Mouse (Mus musculus) thymus, adult 2 months (tissue): ENCODE measurements at regions not wholly inside any gene's neighbourhood (a gene's known extent, or its start where the extent isn't known, plus 50 kb on each side); places are given as distances from the start of the nearest gene placed in this dataset.

Experiments
- DNase-seq: peaks from one replicate; pipeline ENCODE4 v3.0.0; 2021
- H3K27ac ChIP-seq: fragments of 200-500 bp; 2 replicates; pipeline ENCODE4 v1.5.1; 2012; ENCODE audit warnings: low read length, control low read depth; ENCODE audit not compliant: control insufficient read depth, insufficient read depth
- H3K27me3 ChIP-seq: fragments of 200-500 bp; 2 replicates; pipeline ENCODE4 v1.6.1; 2012; ENCODE audit warnings: mild to moderate bottlenecking, low read length, moderate library complexity, mixed read lengths; ENCODE audit not compliant: control insufficient read depth, insufficient read depth
- H3K36me3 ChIP-seq: fragments of 200-500 bp; 2 replicates; pipeline ENCODE4 v1.6.1; 2012; ENCODE audit warnings: mild to moderate bottlenecking, low read length, moderate library complexity; ENCODE audit not compliant: control insufficient read depth, insufficient read depth
- H3K4me1 ChIP-seq: fragments of 200-500 bp; replicated peaks from 2 replicates; pipeline ENCODE4 v1.6.1; 2012; ENCODE audit warnings: low read length; ENCODE audit not compliant: control insufficient read depth, insufficient read depth
- H3K4me3 ChIP-seq: fragments of 200-500 bp; 2 replicates; pipeline ENCODE4 v1.5.1; 2012; ENCODE audit warnings: mild to moderate bottlenecking, low read length, control low read depth, moderate library complexity; ENCODE audit not compliant: control insufficient read depth, insufficient read depth
- CTCF ChIP-seq: fragments of 200-500 bp; IDR thresholded peaks from 2 replicates; pipeline ENCODE4 v1.5.1; 2012; ENCODE audit warnings: mild to moderate bottlenecking, control low read depth, low read length, moderate library complexity, borderline replicate concordance; ENCODE audit not compliant: control insufficient read depth, poor library complexity, insufficient read depth; ENCODE audit errors: extremely low read depth
- POLR2A ChIP-seq: fragments of 200-500 bp; IDR thresholded peaks from 2 replicates; pipeline ENCODE4 v1.6.1; 2012; ENCODE audit warnings: mild to moderate bottlenecking, low read length, control low read depth, moderate library complexity; ENCODE audit not compliant: control insufficient read depth, poor library complexity, insufficient read depth; ENCODE audit errors: extremely low read depth
- WGBS: fragments of 180-500 bp; shearing (Covaris S2); methylation state at CpG from one replicate; pipeline ENCODE4 v1.1.7; 2018; 5-methylcytosine and 5-hydroxymethylcytosine counted together

GRCm38 (mm10) chr10:8077904-8078811, 122.1 kb upstream of the Tab2 start:
- no peak for TF ChIP-seq POLR2A
- no peaks in the 10 kb centered on the region for H3K4me1 ChIP-seq
- 93% methylated on average over 8 of the region's 8 CpGs for WGBS
- H3K36me3 ChIP-seq = no peaks in the 10 kb centered on the region
- H3K27me3 ChIP-seq = no peaks in the 10 kb centered on the region
- no peak overlapping the region for H3K27ac ChIP-seq
- no peak for DNase-seq
- H3K4me3 ChIP-seq = no peak overlapping the region

- 0 out of 2 replicates have a peak, but pooled peaks cover 2% of the 10 kb centered on the region for H3K4me1 ChIP-seq
- 41% methylated on average over 1 of the region's 1 CpGs for WGBS
- no peak for TF ChIP-seq POLR2A
- no peak for TF ChIP-seq CTCF
Observed at GRCm38 (mm10) chr10:8072463-8072862, 116.4 kb upstream of the Tab2 start.

GRCm38 (mm10) chr10:8071858-8072257, 115.8 kb upstream of the Tab2 start:
- no peaks in the 10 kb centered on the region for H3K27me3 ChIP-seq
- no peak overlapping the region for H3K27ac ChIP-seq
- peaks cover 3% of the 10 kb centered on the region; the same call in 1 of the 2 replicates for H3K4me1 ChIP-seq
- no peak for DNase-seq
- 80% methylated on average over 3 of the region's 3 CpGs for WGBS
- H3K36me3 ChIP-seq = no peaks in the 10 kb centered on the region
- TF ChIP-seq POLR2A = no peak
- no peak for TF ChIP-seq CTCF
- no peak overlapping the region for H3K4me3 ChIP-seq

More at GRCm38 (mm10) chr10:8072463-8072862, 116.4 kb upstream of the Tab2 start:
- H3K27me3 ChIP-seq = no peaks in the 10 kb centered on the region
- no peak for DNase-seq
- no peaks in the 10 kb centered on the region for H3K36me3 ChIP-seq
- no peak overlapping the region for H3K27ac ChIP-seq
- H3K4me3 ChIP-seq = no peak overlapping the region

GRCm38 (mm10) chr10:8070472-8070871, 114.4 kb upstream of the Tab2 start:
- Histone ChIP-seq H3K4me3 (no peak overlapping the region), H3K27ac (no peak overlapping the region), H3K27me3 (no peaks in the 10 kb centered on the region), H3K36me3 (no peaks in the 10 kb centered on the region), H3K4me1 (peaks cover 7% of the 10 kb centered on the region)
- DNase-seq = no peak
- TF ChIP-seq POLR2A (no peak), CTCF (no peak)
- WGBS = 48% methylated on average over 2 of the region's 2 CpGs

- Histone ChIP-seq H3K4me1 (peaks cover 7% of the 10 kb centered on the region), H3K4me3 (no peak overlapping the region), H3K27me3 (no peaks in the 10 kb centered on the region), H3K27ac (no peak overlapping the region), H3K36me3 (no peaks in the 10 kb centered on the region)
- DNase-seq = no peak
- TF ChIP-seq CTCF (no peak), POLR2A (no peak)
- 42% methylated on average over 3 of the region's 3 CpGs for WGBS
Observed at GRCm38 (mm10) chr10:8066926-8067325, 110.9 kb upstream of the Tab2 start.

GRCm38 (mm10) chr10:8065746-8066145, 109.7 kb upstream of the Tab2 start:
- TF ChIP-seq POLR2A (no peak), CTCF (no peak)

More at GRCm38 (mm10) chr10:8065746-8066145, 109.7 kb upstream of the Tab2 start:
- Histone ChIP-seq H3K27ac (peak overlapping the region; percentile 78), H3K4me3 (no peak overlapping the region), H3K4me1 (peaks cover 7% of the 10 kb centered on the region), H3K36me3 (no peaks in the 10 kb centered on the region), H3K27me3 (no peaks in the 10 kb centered on the region)
- DNase-seq = peak; percentile 68
- 4% methylated on average over 8 of the region's 8 CpGs for WGBS
